Mouse (Mus musculus) left cerebral cortex, postnatal 25 days (tissue): Measurements from ENCODE around the gene Ms4a4c. TPM values are rescaled to one million over a fixed set of nuclear protein-coding genes. Genes with fewer than 3 reads are reported as not detected.
A peak's percentile ranks its signal among the peaks of the same experiment; 100 is the strongest.
"Not testable (repeated sequence)": the region's sequence is repeated elsewhere in the genome, so short reads cannot be mapped to it uniquely, and the experiment has no call there.

Experiments used
- DNase-seq, 2 experiments: peaks; one replicate each; pipeline ENCODE4 v3.0.0; 2022; ENCODE audit warnings: low spot score in 2 of 2, mixed read lengths in 1 of 2
- intact Hi-C: fragments of 180-260 bp; cut with DNase I; formaldehyde crosslinking; loops from one replicate; pipeline ENCODE4 v1.15.1; 2025
- total RNA-seq, 2 experiments: library from RNA; stranded (reverse); gene quantifications; 2 replicates each; pipeline ENCODE4 v1.2.3; 2021

The Ms4a4c gene
- total RNA-seq, 2 experiments from 2014 or later, result not detected

GRCm38 (mm10) chr19:11443964-11444363 lies 39.4 kb downstream of the Ms4a4c start:
- no peak for DNase-seq
- intact Hi-C loops, result no loop called here

- intact Hi-C loops, result no loop called here
- no peak for DNase-seq
These were observed 42.7 kb downstream of the Ms4a4c start for GRCm38 (mm10) chr19:11447238-11447637.

- DNase-seq, intact Hi-C loops: not testable (repeated sequence)
These were observed 54.5 kb downstream of the Ms4a4c start for GRCm38 (mm10) chr19:11459041-11459440.

GRCm38 (mm10) chr19:11464795-11465194 lies 60.2 kb downstream of the Ms4a4c start:
- intact Hi-C loops, DNase-seq: not testable (repeated sequence)

- intact Hi-C loops, result no loop called here
- peak in 1 of 2 experiments; percentile 58 for DNase-seq
These were observed 61.9 kb downstream of the Ms4a4c start for GRCm38 (mm10) chr19:11466471-11466870.

- intact Hi-C loops, DNase-seq: not testable (repeated sequence)
These were observed 63.8 kb downstream of the Ms4a4c start for GRCm38 (mm10) chr19:11468361-11468760.

DNA sequence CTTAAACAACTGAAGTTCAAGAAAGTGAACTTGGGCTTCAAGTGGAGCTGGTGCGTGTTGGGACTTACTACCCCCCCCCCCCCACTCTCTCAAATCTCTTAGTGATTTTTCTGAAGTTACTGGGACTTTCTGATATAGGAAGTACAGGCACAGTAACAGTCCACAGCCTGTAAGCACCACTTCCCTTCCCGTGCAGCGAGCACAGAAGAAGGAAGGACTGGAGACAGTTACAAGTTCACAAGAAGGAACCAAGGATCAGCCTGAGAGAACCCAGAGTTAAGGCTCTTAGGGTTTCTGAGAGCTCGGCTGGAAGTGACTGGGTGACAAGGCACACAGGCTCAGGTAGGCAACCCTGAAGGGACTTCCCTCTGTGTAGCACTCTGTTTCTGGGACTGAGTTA lies 64.6 kb downstream of the Ms4a4c start, which contains the start of gene Ms4a6c:
Ms4a6c (plus strand) TSS at position 152 of the 400 bp plus-strand sequence.
- DNase-seq, intact Hi-C loops: not testable (repeated sequence)

Other genes with a start within 250 kb of the Ms4a4c start
- not detected for gene 1700025F22Rik, start 239.4 kb upstream of the Ms4a4c start, total RNA-seq
- not detected for gene Ms4a13, start 208.0 kb upstream of the Ms4a4c start, total RNA-seq
- gene Ms4a12, start 172.3 kb upstream of the Ms4a4c start, total RNA-seq, result not detected
- not detected for gene Ms4a1, start 138.5 kb upstream of the Ms4a4c start, total RNA-seq
- not detected for gene Ms4a5, start 120.9 kb upstream of the Ms4a4c start, total RNA-seq
- not detected for gene Ms4a14, start 90.3 kb upstream of the Ms4a4c start, total RNA-seq
- gene Ms4a7, start 68.6 kb upstream of the Ms4a4c start, total RNA-seq, result under 1 TPM; 0.34 to 0.53 TPM
- gene Ms4a4a, start 29.2 kb upstream of the Ms4a4c start, total RNA-seq, result 1 to 10 TPM in 1 of 2 experiments, under 1 TPM in 1; 0.69 to 1.2 TPM
- under 1 TPM in 1 of 2 experiments, not detected in 1; 0.57 TPM for gene Ms4a4b, start 38.8 kb downstream of the Ms4a4c start, total RNA-seq
- gene Ms4a6c, start 64.6 kb downstream of the Ms4a4c start, total RNA-seq, result 1 to 10 TPM; 1.5 to 1.7 TPM
- under 1 TPM; 0.30 to 0.39 TPM for gene Gm8369, start 81.2 kb downstream of the Ms4a4c start, total RNA-seq
- 1 to 10 TPM in 1 of 2 experiments, under 1 TPM in 1; 0.96 to 2.0 TPM for gene Ms4a6b, start 111.7 kb downstream of the Ms4a4c start, total RNA-seq
- not detected for gene Ms4a4d, start 132.0 kb downstream of the Ms4a4c start, total RNA-seq
- 1 to 10 TPM; 1.2 to 1.8 TPM for gene Ms4a6d, start 200.1 kb downstream of the Ms4a4c start, total RNA-seq
- gene Ms4a2, start 218.9 kb downstream of the Ms4a4c start, total RNA-seq, result not detected
- not detected for gene Ms4a3, start 236.1 kb downstream of the Ms4a4c start, total RNA-seq